Mouse (Mus musculus) megakaryocyte-erythroid progenitor cell, adult 5 weeks (primary cell): ENCODE results near the gene Klk10. TPM values are rescaled to one million over a fixed set of nuclear protein-coding genes. Genes with fewer than 3 reads are reported as not detected.

ENCODE experiments used
- polyA plus RNA-seq: library from polyadenylated mRNA; stranded (reverse); fragments of >175 nt; gene quantifications from 2 replicates; pipeline ENCODE4 v1.2.3, GENCODE M21; 2012

Klk10 gene
- 0.06 TPM in 1 of 2 replicates, not detected in the other for polyA plus RNA-seq

GRCm38 (mm10) chr7:43780746-43781145 lies at the start of gene Klk10:
Gene Klk10, plus strand, starts transcription at chr7:43781035.

DNA sequence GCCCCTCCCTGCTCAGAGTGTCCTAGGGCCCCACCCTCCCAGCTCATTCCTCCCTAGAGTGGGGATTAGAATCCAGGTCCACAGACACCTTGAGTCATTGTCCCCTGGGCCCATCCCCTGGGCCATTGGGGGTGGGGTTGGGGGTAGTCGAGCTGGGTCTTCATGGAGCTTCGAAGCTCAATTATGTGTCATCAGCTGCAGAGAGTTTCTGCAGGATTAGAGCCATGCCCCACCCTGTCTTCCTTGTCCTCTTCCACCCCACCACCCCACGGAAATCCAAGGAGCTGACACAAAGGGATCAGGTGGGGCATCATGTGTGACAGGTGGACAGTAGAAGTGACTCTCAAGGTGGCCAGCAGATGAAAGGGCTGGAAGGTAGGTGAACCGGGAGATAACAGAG lies 12.2 kb upstream of the Klk10 start, which contains the start of gene Klk12:
Gene Klk12, plus strand, starts transcription at position 301 of the 400 bp plus-strand sequence.

GRCm38 (mm10) chr7:43774364-43774763 lies 6.5 kb upstream of the Klk10 start, which contains the start of gene Klk11:
Gene Klk11, plus strand, starts transcription at chr7:43774604.

GRCm38 (mm10) chr7:43791591-43791990 lies 10.8 kb downstream of the Klk10 start, which contains the start of gene Klk9:
Gene Klk9, plus strand, starts transcription at chr7:43791891.

DNA sequence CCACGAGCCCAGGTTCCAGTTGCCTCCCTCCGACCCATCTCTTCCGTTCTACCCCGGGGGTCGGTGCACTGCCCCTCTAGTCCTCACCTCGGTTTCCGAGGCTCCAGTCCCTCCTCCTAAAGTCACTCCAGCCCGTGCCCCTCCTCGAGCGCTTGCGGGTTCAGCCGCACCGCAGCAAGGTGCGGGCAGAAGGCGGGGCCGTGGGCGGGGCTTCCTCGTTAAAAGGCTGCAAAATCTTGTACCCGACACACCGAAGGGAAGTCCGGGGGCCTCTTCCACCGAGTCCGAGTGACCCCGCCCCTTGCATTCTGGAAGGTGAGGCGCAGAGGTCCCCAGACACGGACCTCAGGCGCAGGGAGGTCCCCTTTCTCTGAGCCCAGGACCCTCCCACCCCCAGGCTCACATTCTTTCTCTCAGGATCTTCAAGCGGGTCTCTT lies 16.5 kb downstream of the Klk10 start, which contains the start of gene Klk8:
Gene Klk8, plus strand, starts transcription at position 245 of the 437 bp plus-strand sequence.

GRCm38 (mm10) chr7:43810994-43811393 lies 30.2 kb downstream of the Klk10 start, which contains the start of gene Klk7:
Gene Klk7, plus strand, starts transcription at chr7:43811294.

GRCm38 (mm10) chr7:43824199-43824598 lies 43.4 kb downstream of the Klk10 start, which contains the start of gene Klk6:
Gene Klk6, plus strand, starts transcription at chr7:43824499.

Other genes with a start within 250 kb of the Klk10 start
- gene Cd33, start 236.6 kb upstream of the Klk10 start, polyA plus RNA-seq, result 3.4 and 4.1 TPM in 2 replicates
- gene Zfp658, start 218.8 kb upstream of the Klk10 start, polyA plus RNA-seq, result 0.25 and 0.46 TPM in 2 replicates
- 0.04 and 0.14 TPM in 2 replicates for gene Zfp719, start 201.4 kb upstream of the Klk10 start, polyA plus RNA-seq
- not detected in 2 replicates for gene Zfp819, start 173.9 kb upstream of the Klk10 start, polyA plus RNA-seq
- gene Ceacam18, start 146.3 kb upstream of the Klk10 start, polyA plus RNA-seq, result not detected in 2 replicates
- 0.99 and 3.2 TPM in 2 replicates for gene Siglece, start 120.9 kb upstream of the Klk10 start, polyA plus RNA-seq
- 18.6 and 19.4 TPM in 2 replicates for gene Ctu1, start 109.0 kb upstream of the Klk10 start, polyA plus RNA-seq
- gene Klk14, start 90.6 kb upstream of the Klk10 start, polyA plus RNA-seq, result not detected in 2 replicates
- gene Klk13, start 68.5 kb upstream of the Klk10 start, polyA plus RNA-seq, result not detected in 2 replicates
- not detected in 2 replicates for gene Klk12, start 12.1 kb upstream of the Klk10 start, polyA plus RNA-seq
- gene Klk11, start 6.4 kb upstream of the Klk10 start, polyA plus RNA-seq, result not detected in 2 replicates
- gene Klk9, start 10.9 kb downstream of the Klk10 start, polyA plus RNA-seq, result not detected in 2 replicates
- gene Klk8, start 16.5 kb downstream of the Klk10 start, polyA plus RNA-seq, result 25.3 and 55.0 TPM in 2 replicates
- gene Klk7, start 30.3 kb downstream of the Klk10 start, polyA plus RNA-seq, result not detected in 2 replicates
- gene Klk6, start 43.5 kb downstream of the Klk10 start, polyA plus RNA-seq, result not detected in 2 replicates
- not detected in 2 replicates for gene Klk5, start 60.9 kb downstream of the Klk10 start, polyA plus RNA-seq
- gene Klk4, start 100.1 kb downstream of the Klk10 start, polyA plus RNA-seq, result not detected in 2 replicates
- gene Klk15, start 152.7 kb downstream of the Klk10 start, polyA plus RNA-seq, result not detected in 2 replicates
- gene Klk1b8, start 169.6 kb downstream of the Klk10 start, polyA plus RNA-seq, result not detected in 2 replicates
- not detected in 2 replicates for gene Klk1b1, start 185.7 kb downstream of the Klk10 start, polyA plus RNA-seq
- gene Klk1b9, start 195.0 kb downstream of the Klk10 start, polyA plus RNA-seq, result not detected in 2 replicates
- gene Klk1b11, start 214.8 kb downstream of the Klk10 start, polyA plus RNA-seq, result 0.15 TPM in 1 of 2 replicates, not detected in the other
- not detected in 2 replicates for gene Klk1b26, start 231.1 kb downstream of the Klk10 start, polyA plus RNA-seq